Mouse (Mus musculus) liver, embryonic 15.5 days (tissue): ENCODE measurements around the gene Vmn1r215. TPM values are rescaled to one million over a fixed set of nuclear protein-coding genes. Genes with fewer than 3 reads are reported as not detected.
"Not testable (repeated sequence)": the region's sequence is repeated elsewhere in the genome, so short reads cannot be mapped to it uniquely, and the experiment has no call there.

ENCODE experiments used
- ATAC-seq: fragments of 200-750 bp; cut with Nextera tagmentation; 2 replicates; pipeline ENCODE4 v1.8.0; 2017; ENCODE audit warnings: moderate number of reproducible peaks, mild to moderate bottlenecking, moderate library complexity; ENCODE audit not compliant: insufficient read depth
- H3K27ac ChIP-seq: fragments of 300-500 bp; sonication (generic); replicated peaks from 2 replicates; pipeline ENCODE4 v1.5.1; 2015; ENCODE audit warnings: mild to moderate bottlenecking, inconsistent platforms
- H3K27me3 ChIP-seq: fragments of 300-500 bp; sonication (generic); 2 replicates; pipeline ENCODE4 v1.6.1; 2015; ENCODE audit warnings: mild to moderate bottlenecking, inconsistent platforms
- H3K36me3 ChIP-seq: fragments of 300-500 bp; sonication (generic); replicated peaks from 2 replicates; pipeline ENCODE4 v1.6.1; 2015; ENCODE audit warnings: moderate library complexity, mild to moderate bottlenecking, inconsistent platforms
- H3K4me1 ChIP-seq: fragments of 300-500 bp; sonication (generic); replicated peaks from 2 replicates; pipeline ENCODE4 v1.6.1; 2015; ENCODE audit warnings: inconsistent platforms
- H3K4me2 ChIP-seq: fragments of 300-500 bp; sonication (generic); 2 replicates; pipeline ENCODE4 v1.6.1; 2015; ENCODE audit warnings: moderate library complexity, mild to moderate bottlenecking, inconsistent platforms
- H3K4me3 ChIP-seq: fragments of 300-500 bp; sonication (generic); replicated peaks from 2 replicates; pipeline ENCODE4 v1.5.1; 2015; ENCODE audit warnings: mild to moderate bottlenecking, inconsistent platforms
- H3K9ac ChIP-seq: fragments of 300-500 bp; sonication (generic); 2 replicates; pipeline ENCODE4 v1.6.1; 2015; ENCODE audit warnings: moderate library complexity, mild to moderate bottlenecking, inconsistent platforms
- H3K9me3 ChIP-seq: fragments of 300-500 bp; sonication (generic); replicated peaks from 2 replicates; pipeline ENCODE4 v1.6.1; 2016; ENCODE audit warnings: inconsistent platforms
- WGBS: fragments of 180-500 bp; shearing (Covaris S2); methylation state at CpG from one replicate; pipeline ENCODE4 v1.1.7; 2015; ENCODE audit warnings: mixed read lengths; ENCODE audit not compliant: insufficient replicate concordance; 5-methylcytosine and 5-hydroxymethylcytosine counted together
- polyA plus RNA-seq: library from polyadenylated mRNA; unstranded; fragments of >200 nt; fragmentation: Nextera tagmentation; extraction: Ambion mirVana; gene quantifications from 2 replicates; pipeline ENCODE4 v1.2.1, GENCODE M21; 2015

The Vmn1r215 gene
- polyA plus RNA-seq = not detected in 2 replicates

DNA sequence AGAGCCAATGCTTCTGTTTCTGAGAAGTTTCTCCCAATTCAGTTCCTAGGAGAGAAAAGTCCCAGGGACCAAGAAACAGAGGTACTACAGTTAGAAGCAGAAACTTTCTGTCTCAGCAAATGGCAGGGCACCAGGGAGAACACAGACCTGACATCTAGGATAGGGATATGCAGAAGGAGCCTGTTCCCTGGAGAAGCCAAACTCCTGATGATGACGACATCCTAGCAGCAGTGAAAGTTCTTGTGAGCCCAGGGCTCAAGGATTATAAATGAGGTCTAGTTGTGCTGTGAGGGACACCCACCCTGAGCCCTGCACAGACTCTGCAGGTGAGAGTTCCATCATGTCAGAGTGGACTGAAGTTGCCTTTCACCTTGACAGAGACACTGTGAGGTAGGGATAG is at the start of gene Vmn1r215:
TSS of gene Vmn1r215 (plus strand) at position 301 of the 400 bp plus-strand sequence.
- Histone ChIP-seq H3K4me2 (no peak within 1 kb of the TSS), H3K4me3 (no peak within 1 kb of the TSS), H3K27me3 (no peaks in the 10 kb centered on the region), H3K36me3 (no peaks in the 10 kb centered on the region), H3K4me1 (no peaks in the 10 kb centered on the region), H3K27ac (no peak within 1 kb of the TSS), H3K9me3 (no peaks in the 10 kb centered on the region), H3K9ac (no peak within 1 kb of the TSS)
- WGBS = 38% methylated on average over 1 of the region's 1 CpGs
- no peak for ATAC-seq

DNA sequence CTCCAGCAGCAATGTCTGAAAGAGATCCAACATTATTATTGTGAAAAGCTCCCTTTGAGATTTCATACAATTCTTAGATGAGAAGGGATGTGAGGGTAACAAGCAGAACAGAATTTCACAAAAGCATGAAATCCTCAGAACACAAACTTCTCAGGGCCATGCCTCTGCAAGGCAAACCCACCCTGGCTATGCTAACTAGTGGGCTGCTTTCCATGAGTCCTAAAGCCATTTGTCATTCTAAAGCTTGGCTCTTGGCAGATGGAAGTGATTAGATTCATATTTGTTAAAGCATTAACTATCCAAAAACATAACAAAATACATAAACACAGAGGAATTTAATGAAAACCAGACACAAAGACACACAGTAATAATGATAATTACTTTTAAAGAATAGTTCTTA is 49.7 kb upstream of the Vmn1r215 start:
- Histone ChIP-seq H3K9ac (no peak overlapping the region), H3K36me3 (no peaks in the 10 kb centered on the region), H3K4me1 (no peaks in the 10 kb centered on the region), H3K27me3 (no peaks in the 10 kb centered on the region), H3K9me3 (no peaks in the 10 kb centered on the region), H3K27ac (no peak overlapping the region), H3K4me3 (no peak overlapping the region), H3K4me2 (no peak overlapping the region)
- no peak for ATAC-seq

DNA sequence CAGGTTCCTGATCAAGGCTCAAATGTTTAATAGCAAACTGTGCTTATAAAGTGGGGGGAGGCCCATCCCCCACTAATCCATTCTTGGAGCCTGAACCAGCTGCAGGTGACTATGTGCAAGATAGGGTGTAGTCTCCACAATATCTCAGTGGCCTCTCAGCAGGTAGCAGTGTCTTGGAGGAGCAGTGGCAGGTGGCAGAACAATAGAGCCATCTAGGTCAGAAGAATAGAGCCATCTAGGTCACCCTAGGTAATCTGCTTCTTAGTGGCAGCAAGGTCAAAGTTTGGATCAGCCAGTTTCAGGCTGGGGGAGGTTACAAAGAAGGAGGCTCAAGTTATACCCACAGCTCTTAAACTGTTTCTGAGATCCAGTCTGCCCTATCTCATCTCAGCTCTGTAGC is 43.0 kb upstream of the Vmn1r215 start:
- no peaks in the 10 kb centered on the region for H3K4me1 ChIP-seq
- H3K4me3 ChIP-seq = no peak overlapping the region
- no peaks in the 10 kb centered on the region for H3K9me3 ChIP-seq
- no peak overlapping the region for H3K9ac ChIP-seq
- H3K4me2 ChIP-seq = no peak overlapping the region
- no peak for ATAC-seq
- H3K36me3 ChIP-seq = no peaks in the 10 kb centered on the region
- H3K27ac ChIP-seq = no peak overlapping the region
- no peaks in the 10 kb centered on the region for H3K27me3 ChIP-seq

DNA sequence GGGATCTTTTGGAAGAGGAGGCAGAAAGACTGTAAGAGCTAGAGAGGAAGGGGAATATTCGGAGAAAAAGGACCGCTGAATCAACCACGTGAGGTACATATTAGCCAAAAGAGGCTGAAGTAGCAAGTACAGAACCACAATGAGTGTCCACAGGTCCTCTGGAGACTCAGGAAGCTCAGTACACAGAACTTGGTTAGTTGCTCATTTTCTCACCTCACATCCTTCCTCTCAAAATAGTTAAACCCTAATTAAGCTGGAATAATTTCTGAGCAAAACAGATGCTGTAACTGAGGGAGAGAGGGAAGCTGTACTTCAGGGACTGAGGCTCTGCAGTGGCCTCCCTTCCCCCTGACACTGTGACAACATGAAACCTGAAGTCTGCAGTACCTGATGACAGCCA is 37.7 kb upstream of the Vmn1r215 start, which contains the start of gene Vmn1r214:
TSS of gene Vmn1r214 (plus strand) at position 301 of the 400 bp plus-strand sequence.
- ATAC-seq = no peak
- H3K27ac ChIP-seq = no peak within 1 kb of the TSS
- no peaks in the 10 kb centered on the region for H3K36me3 ChIP-seq
- no peaks in the 10 kb centered on the region for H3K4me1 ChIP-seq
- H3K9me3 ChIP-seq = no peaks in the 10 kb centered on the region
- H3K4me3 ChIP-seq = no peak within 1 kb of the TSS
- no peak within 1 kb of the TSS for H3K4me2 ChIP-seq
- H3K9ac ChIP-seq = no peak within 1 kb of the TSS
- H3K27me3 ChIP-seq = no peaks in the 10 kb centered on the region
- WGBS = 58% methylated on average over 3 of the region's 3 CpGs

DNA sequence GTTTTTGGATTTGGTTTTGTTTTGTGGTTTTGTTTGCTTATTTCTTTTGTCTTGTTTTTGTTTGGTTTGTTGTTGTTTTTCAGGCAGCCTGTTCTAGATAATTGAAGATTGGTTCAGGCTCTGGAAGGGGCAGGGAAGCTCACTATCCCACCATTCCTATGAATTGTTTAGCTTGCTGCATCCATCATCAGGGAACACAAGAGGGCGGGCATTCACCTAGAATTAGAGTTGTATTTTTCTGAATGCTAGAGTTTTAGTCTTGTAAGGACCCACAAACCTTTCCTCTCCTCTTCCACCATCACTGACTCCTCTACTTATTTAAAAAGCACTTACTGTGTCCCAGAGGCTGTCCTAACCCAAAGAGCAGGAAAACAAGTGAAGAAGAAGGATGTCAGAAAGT is 10.0 kb upstream of the Vmn1r215 start:
- Histone ChIP-seq H3K4me3 (no peak overlapping the region), H3K9me3 (no peaks in the 10 kb centered on the region), H3K4me1 (no peaks in the 10 kb centered on the region), H3K36me3 (no peaks in the 10 kb centered on the region), H3K9ac (no peak overlapping the region), H3K27ac (no peak overlapping the region), H3K4me2 (no peak overlapping the region), H3K27me3 (no peaks in the 10 kb centered on the region)
- ATAC-seq = no peak
- whole genome bisulfite sequencing = 39% methylated on average over 1 of the region's 1 CpGs

DNA sequence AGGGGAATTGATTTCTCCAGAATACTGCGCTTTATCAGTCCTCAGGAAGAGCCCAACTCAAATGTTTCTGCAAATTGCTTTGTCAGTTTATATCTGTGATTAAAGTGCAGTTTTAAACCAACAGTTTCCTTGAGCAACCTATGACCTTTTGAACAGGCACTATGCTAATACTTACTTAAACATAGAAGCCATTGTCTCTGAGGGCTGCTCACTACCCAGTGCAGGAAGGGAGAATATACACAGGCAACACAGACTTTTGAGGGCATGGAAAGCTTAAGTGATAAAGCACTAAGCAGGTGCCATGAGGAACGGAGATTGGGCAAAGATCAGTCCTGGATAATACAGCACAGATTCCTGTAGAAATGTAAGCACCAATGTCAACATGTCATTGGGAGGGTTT is 1.5 kb downstream of the Vmn1r215 start:
- Histone ChIP-seq H3K4me3 (no peak overlapping the region), H3K9ac (no peak overlapping the region), H3K9me3 (no peaks in the 10 kb centered on the region), H3K36me3 (no peaks in the 10 kb centered on the region), H3K27me3 (no peaks in the 10 kb centered on the region), H3K27ac (no peak overlapping the region), H3K4me2 (no peak overlapping the region), H3K4me1 (no peaks in the 10 kb centered on the region)
- no peak for ATAC-seq
- WGBS = 54% methylated on average over 2 of the region's 2 CpGs

DNA sequence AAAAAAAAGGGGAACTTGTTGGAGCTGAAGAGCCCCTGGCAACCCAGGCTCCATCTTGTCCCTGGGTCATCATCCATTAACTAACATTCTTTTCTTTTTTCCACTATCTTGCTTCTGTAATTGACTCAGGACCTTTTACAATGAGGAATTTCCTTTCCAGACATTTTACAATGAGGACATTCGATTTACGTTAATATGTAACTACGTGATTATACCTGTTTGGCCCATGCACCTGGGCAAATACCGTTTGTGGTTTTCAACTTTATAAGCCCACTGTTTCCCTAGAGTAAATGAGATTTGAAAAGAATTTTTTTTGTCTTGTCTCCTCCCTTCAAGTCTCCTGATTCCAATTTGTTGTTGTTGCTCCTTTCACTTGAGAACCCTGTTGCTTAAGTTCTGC is 26.6 kb downstream of the Vmn1r215 start:
- no peak overlapping the region for H3K4me2 ChIP-seq
- H3K4me1 ChIP-seq = no peaks in the 10 kb centered on the region
- no peak overlapping the region for H3K27ac ChIP-seq
- no peaks in the 10 kb centered on the region for H3K27me3 ChIP-seq
- H3K36me3 ChIP-seq = no peaks in the 10 kb centered on the region
- ATAC-seq = no peak
- 68% methylated on average over 4 of the region's 4 CpGs for WGBS
- no peak overlapping the region for H3K9ac ChIP-seq
- no peak overlapping the region for H3K4me3 ChIP-seq
- no peaks in the 10 kb centered on the region for H3K9me3 ChIP-seq

DNA sequence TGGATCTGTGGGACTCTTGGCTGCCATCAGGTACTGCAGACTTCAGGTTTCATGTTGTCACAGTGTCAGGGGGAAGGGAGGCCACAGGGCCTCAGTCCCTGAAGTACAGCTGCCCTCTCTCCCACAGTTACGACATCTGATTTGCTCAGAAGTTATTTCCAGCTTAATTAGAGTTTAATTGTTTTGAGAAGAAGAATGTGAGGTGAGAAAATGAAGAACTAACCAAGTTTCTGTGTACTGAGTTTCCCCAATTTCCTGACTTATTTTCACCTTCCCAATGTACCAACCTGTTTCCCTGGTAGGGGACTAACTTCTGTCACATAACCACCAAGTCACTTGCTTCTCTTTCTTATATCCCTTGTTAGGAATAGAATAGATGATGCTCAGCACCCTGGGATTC is 50.3 kb downstream of the Vmn1r215 start, which contains the start of gene Vmn1r217:
TSS of gene Vmn1r217 (minus strand) at position 101 of the 400 bp plus-strand sequence.
- H3K4me3 ChIP-seq, H3K4me2 ChIP-seq, ATAC-seq, H3K36me3 ChIP-seq, H3K4me1 ChIP-seq, H3K27me3 ChIP-seq, H3K27ac ChIP-seq, H3K9ac ChIP-seq, H3K9me3 ChIP-seq: not testable (repeated sequence)
- WGBS = 43% methylated on average over 1 of the region's 1 CpGs

DNA sequence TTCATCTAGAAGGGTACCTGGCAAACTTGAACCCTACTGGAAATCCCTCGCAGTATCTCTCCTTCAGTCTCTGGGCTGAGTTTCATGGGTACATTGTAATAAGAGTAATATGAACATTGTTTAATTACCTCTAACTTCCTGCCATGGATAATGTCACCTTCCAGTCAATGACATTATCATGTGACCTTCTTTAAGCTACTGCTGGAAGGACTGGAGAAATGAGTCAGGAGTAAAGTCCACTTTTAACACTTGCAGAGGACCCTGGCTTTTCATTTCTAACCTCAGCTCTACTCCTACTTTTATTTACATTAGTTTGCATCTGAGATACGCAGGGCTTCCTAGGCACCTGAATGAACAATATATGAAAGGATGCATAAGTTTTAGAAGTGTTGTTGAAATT is 52.8 kb downstream of the Vmn1r215 start:
- ATAC-seq = no peak
- WGBS = 64% methylated on average over 2 of the region's 2 CpGs
- H3K4me1 ChIP-seq = no peaks in the 10 kb centered on the region

More for the DNA sequence above, 52.8 kb downstream of the Vmn1r215 start:
- H3K27me3 ChIP-seq = no peaks in the 10 kb centered on the region
- H3K9me3 ChIP-seq = no peaks in the 10 kb centered on the region
- H3K4me2 ChIP-seq = no peak overlapping the region
- H3K27ac ChIP-seq = no peak overlapping the region
- no peak overlapping the region for H3K4me3 ChIP-seq
- no peaks in the 10 kb centered on the region for H3K36me3 ChIP-seq
- no peak overlapping the region for H3K9ac ChIP-seq

Other genes starting within 250 kb of the Vmn1r215 start
- gene Vmn1r210, start 236.7 kb upstream of the Vmn1r215 start, polyA plus RNA-seq = not detected in 2 replicates
- not detected in 2 replicates for gene Vmn1r211, start 210.5 kb upstream of the Vmn1r215 start, polyA plus RNA-seq
- gene Vmn1r212, start 183.8 kb upstream of the Vmn1r215 start, polyA plus RNA-seq = not detected in 2 replicates
- not detected in 2 replicates for gene Vmn1r213, start 60.4 kb upstream of the Vmn1r215 start, polyA plus RNA-seq
- gene Vmn1r214, start 37.6 kb upstream of the Vmn1r215 start, polyA plus RNA-seq = not detected in 2 replicates
- gene Vmn1r217, start 50.2 kb downstream of the Vmn1r215 start, polyA plus RNA-seq = not detected in 2 replicates
- gene Vmn1r218, start 65.1 kb downstream of the Vmn1r215 start, polyA plus RNA-seq = not detected in 2 replicates
- gene Vmn1r219, start 91.3 kb downstream of the Vmn1r215 start, polyA plus RNA-seq = not detected in 2 replicates
- not detected in 2 replicates for gene Vmn1r220, start 120.0 kb downstream of the Vmn1r215 start, polyA plus RNA-seq
- not detected in 2 replicates for gene Vmn1r221, start 146.1 kb downstream of the Vmn1r215 start, polyA plus RNA-seq
- not detected in 2 replicates for gene Vmn1r222, start 167.9 kb downstream of the Vmn1r215 start, polyA plus RNA-seq
- gene Vmn1r223, start 179.1 kb downstream of the Vmn1r215 start, polyA plus RNA-seq = not detected in 2 replicates